Mouse (Mus musculus) hindbrain, embryonic 11.5 days (tissue): ENCODE results near the gene Sptssa. TPM values are rescaled to one million over a fixed set of nuclear protein-coding genes. Genes with fewer than 3 reads are reported as not detected.

Source experiments
- ATAC-seq: fragments of 200-750 bp; cut with Nextera tagmentation; 2 replicates; pipeline ENCODE4 v1.8.0; 2017; ENCODE audit warnings: mild to moderate bottlenecking, moderate TSS enrichment, moderate library complexity; ENCODE audit not compliant: low FRiP score
- DNase-seq: peaks from one replicate; pipeline ENCODE4 v3.0.0-alpha.2; 2015; ENCODE audit warnings: low spot score
- H3K27ac ChIP-seq: fragments of 300-500 bp; sonication (generic); 2 replicates; pipeline ENCODE4 v1.5.1; 2014; ENCODE audit warnings: mild to moderate bottlenecking, low read depth, low read length
- H3K27me3 ChIP-seq: fragments of 300-500 bp; sonication (generic); 2 replicates; pipeline ENCODE4 v1.6.1; 2014; ENCODE audit warnings: mild to moderate bottlenecking, low read length, moderate library complexity, mixed read lengths; ENCODE audit not compliant: control insufficient read depth, insufficient read depth
- H3K36me3 ChIP-seq: fragments of 300-500 bp; sonication (generic); 2 replicates; pipeline ENCODE4 v1.6.1; 2014; ENCODE audit warnings: mild to moderate bottlenecking, low read length, moderate library complexity, mixed read lengths; ENCODE audit not compliant: control insufficient read depth, insufficient read depth
- H3K4me1 ChIP-seq: fragments of 300-500 bp; sonication (generic); replicated peaks from 2 replicates; pipeline ENCODE4 v1.6.1; 2014; ENCODE audit warnings: low read length, mixed read lengths; ENCODE audit not compliant: control insufficient read depth, insufficient read depth
- H3K4me2 ChIP-seq: fragments of 300-500 bp; sonication (generic); replicated peaks from 2 replicates; pipeline ENCODE4 v1.6.1; 2014; ENCODE audit warnings: mild to moderate bottlenecking, low read depth, low read length
- H3K4me3 ChIP-seq: fragments of 300-500 bp; sonication (generic); 2 replicates; pipeline ENCODE4 v1.5.1; 2014; ENCODE audit warnings: low read depth, low read length
- H3K9ac ChIP-seq: fragments of 300-500 bp; sonication (generic); 2 replicates; pipeline ENCODE4 v1.6.1; 2014; ENCODE audit warnings: low read depth, low read length
- H3K9me3 ChIP-seq: fragments of 300-500 bp; sonication (generic); 2 replicates; pipeline ENCODE4 v1.6.1; 2016; ENCODE audit warnings: low read length; ENCODE audit not compliant: control insufficient read depth
- WGBS: fragments of 180-500 bp; shearing (Covaris S2); extraction: QIAGEN DNeasy Blood & Tissue Kit; methylation state at CpG from one replicate; pipeline ENCODE4 v1.1.7; 2014; 5-methylcytosine and 5-hydroxymethylcytosine counted together
- polyA plus RNA-seq: library from polyadenylated mRNA; unstranded; fragments of >200 nt; fragmentation: Nextera tagmentation; extraction: Ambion mirVana; gene quantifications from 2 replicates; pipeline ENCODE4 v1.2.1, GENCODE M21; 2014

The Sptssa gene
- 206 and 210 TPM in 2 replicates for polyA plus RNA-seq

DNA sequence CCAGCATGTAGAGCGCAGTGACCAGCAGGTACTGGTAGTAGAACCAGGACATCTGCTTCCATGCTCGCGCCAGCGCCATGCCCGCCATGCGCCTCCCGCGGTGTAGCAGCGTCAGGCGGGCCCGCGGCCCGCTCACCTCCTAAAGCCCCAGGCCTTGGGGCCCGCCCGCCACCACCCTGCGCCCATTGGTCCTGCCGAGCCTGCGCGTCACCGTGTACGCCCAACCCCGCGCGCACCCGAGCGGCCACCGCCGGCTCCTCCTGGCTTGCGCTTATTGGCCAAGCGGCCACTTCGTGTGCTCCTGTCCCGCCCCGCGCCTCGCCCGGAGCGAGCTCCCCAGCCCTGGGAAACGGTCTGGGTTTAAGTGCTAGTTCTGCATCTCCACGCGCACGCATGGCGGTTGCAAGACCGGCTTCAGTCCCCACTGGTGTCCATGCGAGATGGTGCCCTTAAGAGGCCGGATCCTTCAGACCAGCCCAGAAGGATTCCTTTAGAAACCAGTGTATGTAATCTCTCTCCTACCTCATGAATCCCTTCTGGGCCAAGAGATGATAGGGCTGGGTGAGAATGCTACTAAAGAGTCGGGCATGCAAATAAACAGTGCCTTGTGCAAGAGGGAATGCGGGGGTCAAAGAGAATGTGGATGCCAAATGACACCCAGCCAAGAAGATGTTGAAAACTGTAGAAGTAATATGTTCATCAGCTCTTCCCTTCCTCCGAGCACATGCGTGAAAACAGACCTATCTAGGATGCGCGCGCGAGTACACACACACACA lies at the start of gene Sptssa:
TSS of gene Sptssa (minus strand) at position 178 of the 776 bp plus-strand sequence.
- Histone ChIP-seq H3K27me3 (no peaks in the 10 kb centered on the region), H3K4me1 (no peaks in the 10 kb centered on the region), H3K36me3 (no peaks in the 10 kb centered on the region), H3K27ac (peak within 1 kb of the TSS; percentile 73), H3K4me3 (peak within 1 kb of the TSS; percentile 66), H3K9ac (peak within 1 kb of the TSS; percentile 77), H3K9me3 (no peaks in the 10 kb centered on the region), H3K4me2 (peak within 1 kb of the TSS; percentile 59)
- DNase-seq (peak; percentile 95), ATAC-seq (peak; percentile 98)
- 8% methylated on average over 52 of the region's 53 CpGs for WGBS

DNA sequence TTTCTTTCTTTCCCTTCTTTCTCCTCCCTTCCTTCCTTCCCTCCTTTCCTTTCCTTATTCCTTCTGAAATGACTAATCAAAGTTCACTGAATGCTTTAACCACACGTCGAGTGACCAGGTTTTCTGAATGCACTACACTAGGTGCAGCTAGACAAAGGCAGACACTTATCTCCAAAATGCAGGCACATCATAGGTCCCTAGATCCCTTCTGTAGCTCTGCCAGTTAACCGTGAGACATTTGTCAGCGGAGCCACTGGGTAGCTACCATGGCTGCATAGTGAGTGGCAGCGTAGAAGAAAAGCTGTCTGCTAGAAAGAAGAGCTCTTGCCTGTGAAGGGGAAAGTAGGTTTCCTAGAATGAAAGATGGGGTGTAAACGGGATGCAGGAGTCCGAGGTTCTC lies 43.0 kb upstream of the Sptssa start:
- H3K9me3 ChIP-seq = no peaks in the 10 kb centered on the region
- DNase-seq = no peak
- ATAC-seq = no peak
- no peaks in the 10 kb centered on the region for H3K36me3 ChIP-seq
- WGBS = 74% methylated on average over 7 of the region's 7 CpGs
- H3K4me3 ChIP-seq = no peak overlapping the region
- no peak overlapping the region for H3K9ac ChIP-seq
- H3K4me2 ChIP-seq = no peak overlapping the region
- no peak overlapping the region for H3K27ac ChIP-seq
- H3K27me3 ChIP-seq = no peaks in the 10 kb centered on the region
- H3K4me1 ChIP-seq = no peaks in the 10 kb centered on the region

DNA sequence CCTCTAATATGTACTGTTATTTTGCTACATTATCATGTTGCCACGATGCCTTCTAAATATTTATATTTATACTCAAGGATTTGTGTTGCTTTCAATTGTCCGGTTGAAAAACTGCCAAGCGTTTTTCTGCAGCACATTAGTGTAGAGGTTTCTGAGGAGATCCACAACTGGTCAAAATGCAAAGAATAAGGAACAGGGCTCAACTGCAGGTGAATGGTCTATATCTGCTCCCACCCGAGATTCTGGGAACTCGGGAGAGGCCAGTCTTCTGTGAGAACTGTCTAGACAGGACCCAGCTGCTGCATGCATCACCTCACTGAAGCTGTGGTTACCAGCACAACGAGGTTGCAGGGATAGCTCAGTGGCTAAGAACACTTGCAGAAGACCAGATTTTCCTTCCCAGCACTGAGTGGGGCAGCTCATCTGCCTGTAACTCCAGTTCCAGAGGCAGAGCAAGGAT lies 41.4 kb upstream of the Sptssa start:
- no peaks in the 10 kb centered on the region for H3K4me1 ChIP-seq
- H3K27me3 ChIP-seq = no peaks in the 10 kb centered on the region
- H3K36me3 ChIP-seq = no peaks in the 10 kb centered on the region
- WGBS = 63% methylated on average over 6 of the region's 6 CpGs
- H3K4me2 ChIP-seq = no peak overlapping the region
- no peak overlapping the region for H3K27ac ChIP-seq
- H3K4me3 ChIP-seq = no peak overlapping the region
- no peak for ATAC-seq
- peak; percentile 6 for DNase-seq
- H3K9me3 ChIP-seq = no peaks in the 10 kb centered on the region
- no peak overlapping the region for H3K9ac ChIP-seq

DNA sequence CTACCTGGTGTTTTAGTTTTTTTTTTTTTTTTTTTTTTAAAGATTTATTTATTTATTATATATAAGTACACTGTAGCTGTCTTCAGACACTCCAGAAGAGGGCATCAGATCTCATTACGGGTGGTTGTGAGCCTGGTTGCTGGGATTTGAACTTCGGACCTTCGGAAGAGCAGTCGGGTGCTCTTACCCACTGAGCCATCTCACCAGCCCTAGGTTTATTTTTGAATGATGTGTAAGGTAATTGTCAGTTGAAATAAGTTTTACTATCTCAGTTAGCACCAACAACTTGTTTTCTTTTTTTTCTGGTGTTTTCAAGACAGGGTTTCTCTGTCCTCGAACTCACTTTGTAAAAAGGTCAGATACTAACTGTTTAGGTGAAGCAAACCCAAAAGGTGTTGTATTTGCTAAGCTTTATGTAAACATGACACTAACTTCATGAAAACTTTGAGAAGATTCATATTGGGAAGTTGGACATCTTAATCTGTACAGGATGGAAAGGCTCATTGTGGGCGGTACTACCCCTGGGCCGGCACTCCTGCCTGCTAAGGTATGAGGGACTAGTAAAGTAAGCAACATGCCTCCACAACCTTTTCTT lies 40.7 kb upstream of the Sptssa start:
- Histone ChIP-seq H3K27ac (no peak overlapping the region), H3K9me3 (no peaks in the 10 kb centered on the region), H3K4me3 (no peak overlapping the region), H3K9ac (no peak overlapping the region), H3K27me3 (no peaks in the 10 kb centered on the region), H3K36me3 (no peaks in the 10 kb centered on the region), H3K4me1 (no peaks in the 10 kb centered on the region), H3K4me2 (no peak overlapping the region)
- WGBS = 14% methylated on average over 7 of the region's 7 CpGs
- ATAC-seq (peak; percentile 58), DNase-seq (peak; percentile 59)

DNA sequence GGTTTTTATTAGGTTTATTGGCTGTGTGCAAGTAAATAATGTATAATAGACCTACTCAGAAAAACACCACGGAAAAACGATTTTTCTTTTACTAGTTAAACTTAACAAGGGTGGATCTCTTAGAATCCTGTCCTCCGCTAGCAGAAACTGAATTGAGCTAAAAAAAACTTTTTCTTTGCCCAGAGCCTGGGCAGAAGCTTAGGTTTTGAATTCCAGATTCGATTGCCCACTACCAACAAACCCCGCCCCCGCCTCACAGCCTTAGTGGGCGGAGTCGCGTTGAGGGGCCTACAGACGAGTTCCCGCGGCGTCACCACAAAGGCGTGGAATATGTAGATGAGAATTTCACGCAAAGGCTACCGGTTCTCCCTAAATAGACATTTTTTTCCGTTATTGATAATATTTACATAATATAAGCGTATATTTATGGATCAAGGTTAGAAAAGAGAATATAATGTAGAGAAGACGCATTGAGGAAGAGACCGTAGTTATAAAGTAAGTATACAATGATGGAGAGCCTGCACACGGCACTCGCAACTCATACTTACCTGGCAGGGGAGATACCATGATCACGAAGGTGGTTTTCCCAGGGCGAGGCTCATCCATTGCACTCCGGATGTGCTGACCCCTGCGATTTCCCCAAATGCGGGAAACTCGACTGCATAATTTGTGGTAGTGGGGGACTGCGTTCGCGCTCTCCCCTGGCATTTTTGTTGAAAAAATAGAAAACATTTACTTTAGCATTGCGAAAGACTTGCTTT lies 40.0 kb upstream of the Sptssa start:
- H3K9me3 ChIP-seq = no peaks in the 10 kb centered on the region
- H3K4me1 ChIP-seq = no peaks in the 10 kb centered on the region
- WGBS = 1% methylated on average over 32 of the region's 32 CpGs
- H3K9ac ChIP-seq = peak overlapping the region; percentile 87
- DNase-seq (peak; percentile 97), ATAC-seq (peak; percentile 90)
- peak overlapping the region; percentile 96 for H3K27ac ChIP-seq
- H3K4me2 ChIP-seq = peak overlapping the region; percentile 65
- no peaks in the 10 kb centered on the region for H3K36me3 ChIP-seq
- H3K27me3 ChIP-seq = no peaks in the 10 kb centered on the region
- H3K4me3 ChIP-seq = peak overlapping the region; percentile 78

DNA sequence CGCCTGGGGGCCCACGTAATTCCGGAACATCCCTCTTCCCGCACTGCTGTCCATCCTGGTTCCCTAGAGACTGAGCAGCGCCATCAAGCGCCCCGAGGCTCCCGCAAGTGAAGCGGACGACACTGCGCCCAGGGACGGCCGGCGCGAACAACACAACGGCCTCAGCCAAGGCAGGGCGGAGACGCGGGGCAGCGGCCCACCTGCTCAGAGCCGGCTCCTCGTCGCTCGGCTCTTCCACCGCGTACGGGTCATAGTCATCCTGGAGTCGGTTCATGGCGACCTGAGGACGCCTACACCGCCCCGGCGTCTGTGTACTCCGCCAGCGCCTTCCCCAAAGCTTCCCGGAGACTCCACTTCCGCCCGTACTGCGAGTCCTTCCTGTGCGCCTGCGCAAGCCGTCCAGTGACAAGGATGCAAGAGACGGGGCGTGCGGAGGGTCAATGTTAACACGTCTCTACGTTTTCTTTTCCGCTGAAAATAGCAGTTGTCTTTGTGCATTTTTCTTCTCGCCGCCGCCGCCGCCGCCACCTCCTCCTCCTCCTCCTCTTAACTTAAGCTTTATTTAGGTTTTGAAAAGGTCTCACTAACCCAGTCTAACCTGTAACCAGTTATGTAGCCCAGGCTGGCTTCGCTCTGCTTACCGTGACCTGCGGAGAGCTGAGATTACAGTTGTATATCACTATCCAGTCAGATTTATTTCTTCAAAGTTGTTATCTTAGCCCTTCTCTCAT lies 39.3 kb upstream of the Sptssa start, which contains the start of gene Eapp:
TSS of gene Eapp (minus strand) at position 387 of the 731 bp plus-strand sequence.
- H3K27me3 ChIP-seq = no peaks in the 10 kb centered on the region
- peak within 1 kb of the TSS; percentile 96 for H3K27ac ChIP-seq
- peak within 1 kb of the TSS; percentile 78 for H3K4me3 ChIP-seq
- ATAC-seq = peak; percentile 92
- H3K4me1 ChIP-seq = no peaks in the 10 kb centered on the region
- DNase-seq = peak; percentile 96
- H3K4me2 ChIP-seq = peak within 1 kb of the TSS; percentile 65
- no peaks in the 10 kb centered on the region for H3K9me3 ChIP-seq
- peak within 1 kb of the TSS; percentile 87 for H3K9ac ChIP-seq
- H3K36me3 ChIP-seq = no peaks in the 10 kb centered on the region
- under 1% methylated on average over 57 of the region's 57 CpGs for WGBS

DNA sequence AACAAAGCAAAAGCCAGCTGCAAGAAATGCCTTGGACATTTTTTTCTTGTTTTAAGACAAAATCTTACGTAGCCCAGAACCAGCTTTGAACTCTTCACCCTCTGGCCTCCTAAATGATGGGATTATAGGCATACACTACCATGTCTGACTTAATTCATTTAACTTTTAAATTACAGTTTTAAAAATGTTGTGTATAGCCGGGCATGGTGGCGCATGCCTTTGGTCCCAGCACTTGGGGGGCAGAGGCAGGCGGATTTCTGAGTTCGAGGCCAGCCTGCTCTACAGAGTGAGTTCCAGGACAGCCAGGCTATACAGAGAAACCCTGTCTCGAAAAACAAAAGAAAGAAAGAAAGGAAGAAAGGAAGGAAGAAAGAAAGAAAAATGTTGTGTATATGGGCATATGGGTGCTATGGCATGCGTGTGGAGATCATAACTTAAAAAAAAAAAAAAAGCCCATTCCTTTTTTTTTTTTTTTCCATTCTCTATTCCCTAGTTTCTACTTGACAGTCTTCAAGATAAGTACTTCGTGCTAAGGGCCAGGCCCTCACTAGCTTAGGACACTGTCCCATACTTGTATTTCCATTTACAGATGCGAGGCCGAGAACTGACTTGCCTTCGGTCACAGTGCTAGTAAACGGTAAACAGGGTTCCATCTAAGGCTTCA lies 38.6 kb upstream of the Sptssa start:
- H3K9me3 ChIP-seq = no peaks in the 10 kb centered on the region

DNA sequence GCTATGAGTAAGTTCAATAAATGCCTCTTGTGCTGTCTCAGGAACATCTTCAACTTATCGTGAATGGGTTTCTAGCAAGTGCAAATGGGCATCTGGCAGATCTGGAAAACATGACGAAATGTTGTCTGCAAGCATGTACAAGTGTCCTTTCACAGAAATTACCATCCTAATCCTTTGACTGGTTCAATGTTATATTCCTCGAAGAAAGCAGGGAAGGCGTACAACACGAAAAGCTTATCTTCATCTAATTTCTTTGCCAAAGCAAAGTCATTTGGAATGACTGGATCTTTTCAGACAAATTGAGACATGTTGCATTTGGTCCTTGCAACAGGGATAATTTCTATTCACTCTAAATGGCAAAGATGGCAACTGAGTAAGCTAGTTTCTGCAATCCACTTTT lies 32.7 kb upstream of the Sptssa start:
- 98% methylated on average over 5 of the region's 5 CpGs for WGBS
- Histone ChIP-seq H3K4me2 (no peak overlapping the region), H3K9ac (no peak overlapping the region), H3K36me3 (peaks cover 11% of the 10 kb centered on the region; the same call in 1 of the 2 replicates), H3K4me1 (no peaks in the 10 kb centered on the region), H3K27ac (no peak overlapping the region), H3K27me3 (no peaks in the 10 kb centered on the region), H3K4me3 (no peak overlapping the region), H3K9me3 (no peaks in the 10 kb centered on the region)
- no peak for DNase-seq
- ATAC-seq = no peak

More for the DNA sequence above, 38.6 kb upstream of the Sptssa start:
- Histone ChIP-seq H3K27me3 (no peaks in the 10 kb centered on the region), H3K4me2 (peak overlapping the region; percentile 65), H3K27ac (peak overlapping the region; percentile 96), H3K9ac (peak overlapping the region; percentile 87), H3K36me3 (no peaks in the 10 kb centered on the region), H3K4me3 (peak overlapping the region; percentile 78), H3K4me1 (no peaks in the 10 kb centered on the region)
- DNase-seq (no peak), ATAC-seq (no peak)
- 42% methylated on average over 12 of the region's 12 CpGs for WGBS
